Mouse (Mus musculus) 416B (cell line): ENCODE measurements around the gene Slc30a10.

ENCODE experiments used
- DNase-seq: peaks from one replicate; pipeline ENCODE4 v3.0.0; 2011; ENCODE audit warnings: low read depth

Slc30a10 gene

GRCm38 (mm10) chr1:185454575-185454954 lies at the start of gene Slc30a10:
Slc30a10 (plus strand) TSS chr1:185454848.
- no peak for DNase-seq

DNA sequence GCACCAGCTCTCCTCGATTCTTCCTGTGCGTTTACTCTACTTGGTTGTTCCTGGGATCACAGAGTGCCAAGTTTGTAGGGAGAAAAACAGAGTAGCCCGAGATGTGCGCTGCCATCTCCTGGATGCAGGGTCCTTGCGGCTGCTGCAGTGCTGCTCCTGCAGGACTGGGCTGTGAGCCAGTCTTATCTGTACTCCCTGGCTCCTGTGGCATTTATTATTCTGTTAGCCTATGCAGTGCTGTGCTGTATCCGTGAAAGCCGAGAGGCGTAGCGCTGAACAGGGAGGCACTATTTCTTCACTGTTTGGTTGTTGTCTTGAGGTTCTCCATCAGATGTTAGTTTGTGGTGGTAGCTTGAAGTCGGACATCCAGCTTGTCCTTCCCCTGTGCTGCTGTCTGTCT lies 48.7 kb upstream of the Slc30a10 start:
- no peak for DNase-seq

DNA sequence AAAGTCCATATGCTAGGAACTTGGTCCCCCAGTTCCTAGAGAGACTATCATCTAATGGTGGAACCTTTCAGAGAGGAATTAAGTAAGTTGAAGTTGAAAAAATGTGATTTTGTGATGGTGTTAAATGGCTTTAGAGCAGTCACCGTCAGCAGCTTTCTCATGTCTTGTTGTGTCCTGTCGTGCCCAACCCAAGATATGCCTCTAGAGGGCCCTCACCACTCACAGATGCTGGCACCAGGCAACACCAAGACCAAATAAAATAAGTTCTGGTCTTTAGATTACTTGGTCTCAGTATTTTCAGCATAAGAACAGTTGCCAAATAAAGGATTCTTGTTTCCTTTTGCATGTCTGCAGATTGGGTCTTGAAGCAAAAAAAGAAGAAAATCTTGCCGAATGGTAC lies 44.8 kb upstream of the Slc30a10 start:
- DNase-seq: peak; percentile 20

GRCm38 (mm10) chr1:185418011-185418410 lies 36.6 kb upstream of the Slc30a10 start:
- no peak for DNase-seq

DNA sequence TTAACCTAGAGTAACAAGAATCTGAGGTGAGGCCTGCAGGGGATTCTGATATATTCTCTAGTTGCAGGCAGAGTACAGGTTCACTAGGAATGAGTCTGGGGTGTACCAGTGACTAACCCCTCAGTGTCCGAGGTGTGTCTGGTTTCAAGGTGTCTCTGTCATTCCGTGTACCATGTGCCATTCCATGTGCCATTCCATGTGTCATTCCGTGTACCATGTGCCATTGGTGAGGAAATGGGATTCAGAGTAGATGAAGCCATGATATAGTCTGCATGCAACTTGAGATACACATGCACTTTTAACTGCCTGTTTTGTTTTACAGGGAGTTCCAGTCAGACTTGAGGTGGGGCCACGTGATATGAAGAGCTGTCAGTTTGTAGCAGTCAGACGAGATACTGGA lies 34.8 kb upstream of the Slc30a10 start:
- no peak for DNase-seq

- DNase-seq: no peak
Measured at GRCm38 (mm10) chr1:185420776-185421175, 33.9 kb upstream of the Slc30a10 start.

- DNase-seq: no peak
Measured at GRCm38 (mm10) chr1:185426583-185426982, 28.1 kb upstream of the Slc30a10 start.

- no peak for DNase-seq
Measured at GRCm38 (mm10) chr1:185430488-185430887, 24.2 kb upstream of the Slc30a10 start.

GRCm38 (mm10) chr1:185431245-185431997 lies 23.2 kb upstream of the Slc30a10 start:
- DNase-seq: no peak

DNA sequence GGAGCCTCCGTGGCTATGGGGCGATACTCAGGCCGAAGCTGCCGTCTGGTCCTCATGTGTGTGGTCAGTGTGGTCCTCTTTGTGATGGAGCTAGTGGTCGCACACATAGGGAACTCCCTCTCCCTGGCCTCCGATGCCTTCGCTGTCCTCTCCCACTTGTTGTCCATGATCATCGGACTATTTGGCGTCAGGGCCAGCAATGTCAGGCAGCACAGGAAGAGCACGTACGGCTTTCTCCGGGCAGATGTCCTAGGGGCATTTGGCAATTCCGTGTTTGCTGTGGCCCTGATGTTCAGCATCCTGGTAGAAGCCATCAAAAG lies 22.7 kb upstream of the Slc30a10 start:
- DNase-seq: no peak

DNA sequence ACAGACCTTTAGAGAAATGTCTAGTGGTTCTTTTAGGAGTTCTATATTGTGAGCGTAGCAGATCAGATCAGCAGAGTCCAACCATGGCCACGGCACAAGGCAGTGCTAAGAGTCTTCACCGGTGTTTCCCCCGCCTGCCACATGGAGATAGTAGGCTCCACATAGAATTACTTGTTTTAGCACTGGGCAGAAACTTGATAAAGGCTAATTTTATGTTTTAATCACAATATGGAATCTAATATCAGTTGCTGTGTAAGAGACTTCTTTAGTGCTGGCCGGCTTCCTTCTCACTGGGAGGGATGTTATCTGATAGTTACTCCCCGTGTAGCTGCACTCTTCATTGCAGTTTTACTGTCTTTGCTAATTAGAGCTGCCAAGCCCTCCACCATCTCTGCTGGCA lies 21.5 kb upstream of the Slc30a10 start:
- DNase-seq: no peak

DNA sequence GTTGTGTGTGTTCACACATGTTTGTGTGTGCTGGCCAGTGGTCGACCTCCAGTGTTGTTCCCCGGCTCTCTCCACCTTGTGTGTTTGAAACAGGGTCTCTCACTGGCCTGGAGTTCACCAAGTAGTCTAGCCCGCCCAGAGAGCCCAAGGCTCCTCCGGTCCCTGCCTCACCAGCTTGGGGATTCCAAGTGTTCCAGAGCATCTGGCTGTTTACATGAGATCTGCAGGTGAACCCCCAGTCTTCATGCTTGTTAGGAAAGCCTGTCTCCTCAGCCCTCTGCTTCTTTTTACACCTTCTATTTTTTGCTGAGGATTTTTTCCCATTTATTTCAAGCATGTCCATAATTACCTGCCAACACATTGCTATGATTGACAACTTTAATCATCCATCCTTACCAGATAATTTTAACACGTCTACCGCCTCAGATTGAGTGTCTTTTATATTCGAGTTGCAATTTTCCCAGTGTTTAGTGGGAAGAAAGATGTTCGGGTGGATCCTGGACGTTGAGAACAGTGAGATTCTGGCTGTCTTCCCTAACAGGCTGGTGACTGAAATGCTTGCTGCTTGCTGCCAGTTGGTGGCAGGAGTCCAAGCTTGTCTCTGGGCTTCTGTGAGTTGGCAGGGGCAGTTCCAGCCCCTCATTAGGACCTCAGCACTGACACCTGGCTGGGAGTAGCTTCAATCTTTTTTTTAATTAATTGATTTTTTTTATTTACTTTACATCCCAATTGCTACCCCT lies 15.6 kb upstream of the Slc30a10 start:
- peak; percentile 8 for DNase-seq

DNA sequence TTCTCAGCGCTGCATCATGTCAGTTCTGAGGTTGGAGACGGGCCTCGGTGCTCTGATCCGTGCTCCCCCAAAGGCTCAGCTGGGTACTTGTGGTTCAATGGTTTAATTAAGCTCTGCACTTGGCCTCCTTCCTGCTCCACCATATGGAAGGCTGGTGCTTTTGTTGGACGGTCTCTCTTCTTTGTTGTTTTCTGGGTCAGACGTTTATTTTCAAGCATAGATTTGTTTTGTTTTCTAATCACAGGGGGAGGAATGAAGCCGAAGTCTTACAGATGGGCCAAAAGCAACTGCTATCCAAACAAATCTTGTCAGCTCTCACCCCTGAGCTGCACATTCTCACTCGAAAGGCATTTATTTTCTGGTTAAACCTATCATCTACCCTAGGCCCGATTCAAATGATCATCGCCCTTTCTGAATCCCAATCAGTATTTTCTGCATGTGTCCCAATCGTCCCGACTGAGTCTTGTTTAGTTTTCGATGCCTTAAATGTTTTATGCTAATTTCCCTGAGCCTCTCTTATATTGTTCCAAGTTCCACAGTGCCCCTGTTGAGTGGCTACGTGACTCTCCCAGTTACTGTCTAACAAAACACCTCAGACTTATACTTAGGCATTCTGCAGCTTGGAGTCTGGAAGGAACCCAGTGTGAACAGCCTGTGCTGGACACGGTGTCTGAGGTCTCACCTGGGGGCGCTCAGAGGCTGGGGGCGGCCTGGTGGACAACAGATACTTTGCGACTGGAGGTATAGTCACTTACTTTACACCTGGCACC lies 12.8 kb upstream of the Slc30a10 start:
- no peak for DNase-seq

DNA sequence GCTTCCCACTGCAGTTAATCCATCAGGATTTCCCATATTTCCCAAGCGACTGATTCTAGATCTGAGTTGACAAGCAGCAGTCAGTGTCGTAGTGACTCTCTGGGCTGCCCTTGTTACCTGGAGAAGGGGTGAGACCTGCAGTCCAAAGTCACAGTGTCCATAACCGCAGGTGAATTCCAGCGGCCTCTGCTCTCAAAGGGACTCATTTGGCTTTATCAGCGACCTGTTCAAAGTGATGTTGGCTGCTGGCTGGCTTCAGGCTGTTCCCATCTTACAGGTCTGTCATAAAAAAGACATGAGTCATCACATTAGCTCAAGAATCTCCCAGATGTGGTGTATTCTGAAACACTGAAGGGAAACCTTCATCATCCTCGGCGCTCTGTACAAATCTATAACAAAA lies 5.7 kb upstream of the Slc30a10 start:
- no peak for DNase-seq

- no peak for DNase-seq
Measured at GRCm38 (mm10) chr1:185449727-185450126, 4.9 kb upstream of the Slc30a10 start.

GRCm38 (mm10) chr1:185451077-185451476 lies 3.6 kb upstream of the Slc30a10 start:
- no peak for DNase-seq

GRCm38 (mm10) chr1:185451495-185451894 lies 3.2 kb upstream of the Slc30a10 start:
- no peak for DNase-seq

GRCm38 (mm10) chr1:185452461-185452860 lies 2.2 kb upstream of the Slc30a10 start:
- no peak for DNase-seq

GRCm38 (mm10) chr1:185454144-185454543 lies 504 bp upstream of the Slc30a10 start:
- DNase-seq: no peak

DNA sequence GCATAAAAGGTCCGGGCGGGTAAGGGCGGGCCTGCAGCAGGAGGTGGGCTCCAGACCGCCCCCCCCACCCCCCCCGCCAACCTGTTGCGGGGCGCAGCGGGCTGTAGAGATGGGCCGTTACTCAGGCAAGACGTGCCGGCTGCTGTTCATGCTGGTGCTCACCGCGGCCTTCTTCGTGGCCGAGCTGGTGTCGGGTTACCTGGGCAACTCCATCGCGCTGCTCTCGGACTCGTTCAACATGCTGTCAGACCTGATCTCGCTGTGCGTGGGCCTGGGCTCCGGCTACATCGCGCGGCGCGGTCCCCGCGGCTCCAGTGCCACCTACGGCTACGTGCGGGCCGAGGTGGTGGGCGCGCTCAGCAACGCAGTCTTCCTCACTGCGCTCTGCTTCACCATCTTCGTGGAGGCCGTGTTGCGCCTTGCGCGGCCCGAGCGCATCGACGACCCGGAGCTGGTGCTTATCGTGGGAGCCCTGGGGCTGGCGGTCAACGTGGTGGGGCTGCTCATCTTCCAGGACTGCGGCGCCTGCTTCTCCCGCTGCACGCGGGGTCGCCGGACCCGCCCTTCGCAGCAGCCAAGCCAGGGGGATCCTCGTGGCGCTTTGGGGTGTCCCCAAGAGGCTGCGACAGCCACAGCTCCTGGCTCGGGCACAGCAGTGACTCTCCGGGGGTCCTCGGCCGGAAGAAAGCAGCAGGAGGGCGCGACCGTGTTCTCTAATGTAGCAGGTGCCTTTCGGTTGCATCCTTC lies 480 bp downstream of the Slc30a10 start:
- no peak for DNase-seq

DNA sequence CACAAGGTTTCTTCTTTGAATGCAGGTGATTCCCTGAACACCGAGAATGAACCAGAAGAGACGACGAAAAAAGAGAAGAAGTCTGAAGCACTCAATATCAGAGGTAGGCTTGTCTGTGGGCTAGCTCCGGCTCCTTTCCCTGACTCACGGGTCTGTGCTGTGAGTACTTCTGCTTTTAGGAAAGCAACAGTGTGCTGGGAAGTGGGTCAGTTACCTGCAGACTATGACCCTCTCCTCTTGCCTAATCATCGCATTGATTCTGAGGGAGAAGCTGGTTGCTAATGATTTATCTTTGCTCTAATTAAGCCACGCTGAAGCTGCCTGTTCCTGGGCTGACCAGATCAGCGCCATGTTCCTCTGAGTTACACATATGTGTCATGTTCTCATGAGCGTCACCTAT lies 1.7 kb downstream of the Slc30a10 start:
- DNase-seq: no peak

DNA sequence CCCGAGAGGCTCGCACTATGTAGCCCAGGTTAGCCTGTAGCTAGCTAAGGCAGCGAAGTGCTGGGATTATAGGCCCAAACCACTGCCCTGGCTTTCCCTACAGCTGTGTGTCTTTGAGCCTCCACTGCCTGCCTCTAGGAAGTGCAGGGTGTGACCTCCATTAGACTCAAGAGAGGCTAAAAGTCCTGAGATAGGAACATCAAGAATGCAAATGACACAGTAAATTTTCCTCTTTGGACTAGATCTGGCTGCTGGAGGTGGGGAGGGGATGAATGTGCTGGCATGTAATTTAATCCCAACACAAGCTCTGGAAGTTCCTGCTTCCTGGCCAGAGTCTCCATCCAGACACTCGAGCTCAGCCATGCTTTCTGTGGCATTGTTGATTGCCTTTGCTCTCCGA lies 5.4 kb downstream of the Slc30a10 start:
- DNase-seq: no peak
